Mouse (Mus musculus) layer of hippocampus, adult 6 months (tissue): ENCODE results near the gene Lrrc71. TPM values are rescaled to one million over a fixed set of nuclear protein-coding genes. Genes with fewer than 3 reads are reported as not detected.

Source experiments
- long read RNA-seq, 2 experiments: library from polyadenylated mRNA; unstranded; transcript quantifications; one replicate each; pipeline ENCODE4 v2.0.0; 2019 to 2020
- polyA plus RNA-seq: library from polyadenylated mRNA; unstranded; fragments of <200 nt; fragmentation: Nextera tagmentation; gene quantifications from 2 replicates; pipeline ENCODE4 v1.2.3, GENCODE M21; 2021

Lrrc71 gene
- 0.46 and 0.98 TPM in 2 replicates for polyA plus RNA-seq
- long read RNA-seq, experiment 1, partial matches to known transcripts, result 0 of 1 reads
- long read RNA-seq, experiment 1, other reads (novel, unspliced or antisense), result 1 of 1 reads
- long read RNA-seq, experiment 2, result 0 reads

DNA sequence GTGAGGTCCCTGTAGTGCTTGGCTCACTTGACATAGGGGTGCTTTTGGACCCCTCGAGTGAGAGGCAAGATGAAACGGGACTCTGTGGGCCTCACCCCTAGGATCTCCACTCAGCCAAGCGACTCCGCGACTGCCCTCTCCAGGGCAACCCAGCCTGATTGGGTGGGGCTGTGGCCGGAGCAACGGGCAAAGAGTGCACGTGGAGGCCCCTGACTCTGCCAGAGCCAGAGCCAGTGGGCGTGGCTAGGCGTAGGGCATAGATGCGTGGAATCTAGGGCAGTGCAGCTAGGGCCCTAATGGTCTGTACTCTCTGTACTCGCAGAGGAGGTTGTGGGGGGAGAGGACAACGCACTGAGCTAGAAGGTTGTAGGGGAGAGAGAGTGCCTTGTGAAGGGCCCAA is at the start of gene Lrrc71:
Gene Lrrc71 (minus strand): TSS at position 195 of the 400 bp plus-strand sequence.

DNA sequence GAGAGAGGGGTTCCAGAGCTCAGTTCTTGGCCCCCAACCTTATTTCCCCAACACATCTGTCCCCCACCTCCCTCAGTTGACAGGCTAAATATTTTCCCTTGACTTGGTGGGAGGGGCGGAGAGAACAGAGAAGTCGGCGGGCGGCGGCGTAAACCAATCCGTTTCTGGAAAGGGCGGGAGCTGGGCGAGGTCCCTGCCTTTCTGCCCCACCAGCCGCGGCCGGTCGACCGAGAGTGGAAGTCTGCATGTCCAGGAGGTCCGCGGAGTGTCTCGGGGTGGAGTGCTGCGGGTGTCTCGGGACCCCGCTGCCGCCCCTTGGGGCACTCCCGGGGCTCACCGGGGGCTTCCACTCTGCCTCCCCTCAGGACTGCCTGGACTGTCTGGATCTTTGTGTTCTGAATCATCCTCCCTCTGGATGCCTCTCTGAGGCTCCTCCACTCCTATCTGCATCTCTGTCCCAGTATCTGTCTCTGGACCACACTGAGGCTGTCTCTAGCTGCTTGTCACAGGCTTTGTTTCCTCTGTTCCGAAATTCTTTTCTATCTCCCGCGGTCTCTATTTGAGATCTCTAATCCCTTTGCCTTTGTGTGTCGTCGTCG is 48.4 kb upstream of the Lrrc71 start, which contains the start of gene Insrr:
Gene Insrr (plus strand): TSS at position 216 of the 599 bp plus-strand sequence.

GRCm38 (mm10) chr3:87794922-87795325 is 46.5 kb upstream of the Lrrc71 start, which contains the start of gene Ntrk1:
Gene Ntrk1 (minus strand): TSS chr3:87795162.

Other genes starting within 250 kb of the Lrrc71 start
- 1.8 and 2.1 TPM in 2 replicates for gene Etv3, start 223.2 kb downstream of the Lrrc71 start, polyA plus RNA-seq
- gene Arhgef11, start 131.1 kb downstream of the Lrrc71 start, polyA plus RNA-seq, result 4.9 and 5.6 TPM in 2 replicates
- 0.18 and 0.49 TPM in 2 replicates for gene Ntrk1, start 46.5 kb upstream of the Lrrc71 start, polyA plus RNA-seq
- 0.15 TPM in 1 of 2 replicates, not detected in the other for gene Insrr, start 48.3 kb upstream of the Lrrc71 start, polyA plus RNA-seq
- gene Pear1, start 75.7 kb upstream of the Lrrc71 start, polyA plus RNA-seq, result 2.2 and 3.1 TPM in 2 replicates
- 0.08 TPM in 1 of 2 replicates, not detected in the other for gene Sh2d2a, start 98.1 kb upstream of the Lrrc71 start, polyA plus RNA-seq
- gene Prcc, start 137.0 kb upstream of the Lrrc71 start, polyA plus RNA-seq, result 2.4 and 2.7 TPM in 2 replicates
- 90.1 and 97.6 TPM in 2 replicates for gene Hdgf, start 157.7 kb upstream of the Lrrc71 start, polyA plus RNA-seq
- gene Mrpl24, start 170.9 kb upstream of the Lrrc71 start, polyA plus RNA-seq, result 77.3 and 83.4 TPM in 2 replicates
- 3.4 and 3.7 TPM in 2 replicates for gene Isg20l2, start 181.7 kb upstream of the Lrrc71 start, polyA plus RNA-seq
- gene Rrnad1, start 182.1 kb upstream of the Lrrc71 start, polyA plus RNA-seq, result 8.3 and 10.7 TPM in 2 replicates
- 2.6 and 10.6 TPM in 2 replicates for gene Crabp2, start 200.0 kb upstream of the Lrrc71 start, polyA plus RNA-seq
- 1.4 and 2.2 TPM in 2 replicates for gene Nes, start 222.5 kb upstream of the Lrrc71 start, polyA plus RNA-seq